Mouse (Mus musculus) neutrophil, adult 65 days (primary cell): ENCODE data around the gene Vmn1r228. TPM values are rescaled to one million over a fixed set of nuclear protein-coding genes. Genes with fewer than 3 reads are reported as not detected.

Experiments used
- total RNA-seq: library from RNA; stranded (reverse); gene quantifications from 2 replicates; pipeline ENCODE4 v1.2.4, GENCODE M21; 2023

Gene Vmn1r228
- total RNA-seq: not detected in 2 replicates

DNA sequence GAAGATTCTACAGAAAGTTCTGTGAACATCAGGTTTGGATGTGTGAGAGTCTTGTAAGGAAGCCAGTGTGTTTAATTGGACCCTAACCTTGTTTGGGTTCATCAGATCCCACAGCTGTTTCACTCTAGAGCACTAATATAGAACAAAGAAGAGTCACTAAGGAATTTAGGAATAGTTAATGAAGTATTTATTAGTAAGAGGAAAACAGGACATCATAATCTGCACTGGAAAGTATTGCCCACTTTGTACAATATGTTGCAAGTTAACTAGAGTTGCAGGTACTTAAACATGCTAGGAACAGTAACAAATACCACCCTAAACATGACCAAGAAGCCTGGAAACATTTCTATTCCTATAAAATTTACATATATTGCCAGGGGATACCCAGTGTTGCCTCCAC lies at the start of gene Vmn1r228:
Gene Vmn1r228, minus strand, starts transcription at position 101 of the 400 bp plus-strand sequence.

GRCm38 (mm10) chr17:20811255-20811654 lies 25.3 kb upstream of the Vmn1r228 start, which contains the start of gene Vmn1r229:
Gene Vmn1r229, plus strand, starts transcription at chr17:20811555.

GRCm38 (mm10) chr17:20729543-20729942 lies 56.4 kb downstream of the Vmn1r228 start, which contains the start of gene Vmn1r227:
Gene Vmn1r227, plus strand, starts transcription at chr17:20729843.

Other genes starting within 250 kb of the Vmn1r228 start
- gene Vmn2r109, start 221.4 kb downstream of the Vmn1r228 start, total RNA-seq: not detected in 2 replicates
- not detected in 2 replicates for gene Vmn2r110, start 189.7 kb downstream of the Vmn1r228 start, total RNA-seq
- not detected in 2 replicates for gene Fpr-rs3, start 161.3 kb downstream of the Vmn1r228 start, total RNA-seq
- not detected in 2 replicates for gene Vmn1r226, start 103.3 kb downstream of the Vmn1r228 start, total RNA-seq
- not detected in 2 replicates for gene Vmn1r227, start 56.3 kb downstream of the Vmn1r228 start, total RNA-seq
- not detected in 2 replicates for gene Vmn1r229, start 25.4 kb upstream of the Vmn1r228 start, total RNA-seq
- not detected in 2 replicates for gene Vmn1r230, start 54.3 kb upstream of the Vmn1r228 start, total RNA-seq
- not detected in 2 replicates for gene Vmn1r231, start 118.9 kb upstream of the Vmn1r228 start, total RNA-seq
- gene Vmn1r232, start 133.6 kb upstream of the Vmn1r228 start, total RNA-seq: not detected in 2 replicates
- gene Ppp2r1a, start 159.2 kb upstream of the Vmn1r228 start, total RNA-seq: 275 and 321 TPM in 2 replicates
- not detected in 2 replicates for gene Vmn1r233, start 210.3 kb upstream of the Vmn1r228 start, total RNA-seq
- 4.0 and 5.6 TPM in 2 replicates for gene Zfp160, start 222.7 kb upstream of the Vmn1r228 start, total RNA-seq